Mouse (Mus musculus) MEL (cell line): ENCODE results near the gene Ncf2. TPM values are rescaled to one million over a fixed set of nuclear protein-coding genes. Genes with fewer than 3 reads are reported as not detected.

Experiments used
- DNase-seq: peaks from one replicate; pipeline ENCODE4 v3.0.0; 2011; ENCODE audit warnings: low read depth, low spot score
- H3K27ac ChIP-seq: 2 replicates; pipeline ENCODE4 v1.5.1; 2012; ENCODE audit warnings: low read depth, mild to moderate bottlenecking, control low read depth, low read length, moderate library complexity; ENCODE audit not compliant: control insufficient read depth
- H3K27me3 ChIP-seq, 2 experiments: fragments of 150-350 bp in 1 of 2; sonication (generic) in 1 of 2; 2 replicates each; pipeline ENCODE4 v1.6.1; 2012; ENCODE audit warnings: low read length in 2 of 2, mild to moderate bottlenecking in 2 of 2, improper control_type of control experiment in 1 of 2, moderate library complexity in 1 of 2; ENCODE audit not compliant: insufficient read depth in 2 of 2, control insufficient read depth in 1 of 2
- H3K36me3 ChIP-seq, 2 experiments: 2 replicates each; pipeline ENCODE4 v1.6.1; 2012 to 2014; ENCODE audit warnings: low read length in 2 of 2, improper control_type of control experiment in 1 of 2, inconsistent platforms in 1 of 2, mild to moderate bottlenecking in 1 of 2; ENCODE audit not compliant: insufficient read depth in 2 of 2, control insufficient read depth in 1 of 2
- H3K4me1 ChIP-seq, 2 experiments: fragments of 150-350 bp in 1 of 2; sonication (generic) in 1 of 2; 2 replicates each; pipeline ENCODE4 v1.6.1; 2012; ENCODE audit warnings: low read length in 2 of 2, improper control_type of control experiment in 1 of 2, mild to moderate bottlenecking in 1 of 2; ENCODE audit not compliant: insufficient read depth in 2 of 2, control insufficient read depth in 1 of 2
- H3K4me3 ChIP-seq, 2 experiments: fragments of 150-350 bp in 1 of 2; sonication (generic) in 1 of 2; 2 replicates each; pipeline ENCODE4 v1.5.1; 2012; ENCODE audit warnings: low read depth in 2 of 2, low read length in 2 of 2, mild to moderate bottlenecking in 2 of 2, moderate library complexity in 2 of 2, control low read depth in 1 of 2, improper control_type of control experiment in 1 of 2; ENCODE audit not compliant: control insufficient read depth in 1 of 2, insufficient read depth in 1 of 2
- H3K79me2 ChIP-seq: 2 replicates; pipeline ENCODE4 v1.6.1; 2012; ENCODE audit warnings: mild to moderate bottlenecking, low read length, moderate library complexity; ENCODE audit not compliant: control insufficient read depth, poor library complexity, insufficient read depth
- H3K9ac ChIP-seq: 2 replicates; pipeline ENCODE4 v1.6.1; 2012; ENCODE audit warnings: low read depth, mild to moderate bottlenecking, control low read depth, low read length, moderate library complexity; ENCODE audit not compliant: control insufficient read depth, poor library complexity, severe bottlenecking
- H3K9me3 ChIP-seq: fragments of 150-350 bp; sonication (generic); replicated peaks from 2 replicates; pipeline ENCODE4 v1.6.1; 2012; ENCODE audit warnings: mild to moderate bottlenecking, low read length, improper control_type of control experiment, moderate library complexity; ENCODE audit not compliant: insufficient read depth
- CHD1 ChIP-seq: IDR thresholded peaks from 2 replicates; pipeline ENCODE4 v1.6.1; 2012; ENCODE audit warnings: low read depth, mild to moderate bottlenecking, inconsistent platforms, low read length, improper control_type of control experiment
- E2F4 ChIP-seq: IDR thresholded peaks from 2 replicates; pipeline ENCODE4 v1.6.1; 2011; ENCODE audit warnings: low read depth, low read length, improper control_type of control experiment, borderline replicate concordance
- ELF1 ChIP-seq: IDR thresholded peaks from 2 replicates; pipeline ENCODE4 v1.6.1; 2014; ENCODE audit warnings: low read depth, mild to moderate bottlenecking, inconsistent platforms, low read length, improper control_type of control experiment, moderate library complexity
- EP300 ChIP-seq, 2 experiments: IDR thresholded peaks; 2 replicates each; pipeline ENCODE4 v1.6.1; 2011; ENCODE audit warnings: improper control_type of control experiment in 2 of 2, low read length in 2 of 2, low read depth in 1 of 2, mild to moderate bottlenecking in 1 of 2
- HCFC1 ChIP-seq: IDR thresholded peaks from 2 replicates; pipeline ENCODE4 v1.6.1; 2012; ENCODE audit warnings: low read depth, mild to moderate bottlenecking, inconsistent platforms, low read length, improper control_type of control experiment, moderate library complexity
- KAT2A ChIP-seq: conservative IDR thresholded peaks from 2 replicates; pipeline ENCODE4 v1.6.1; 2012; ENCODE audit warnings: low read depth, low read length, improper control_type of control experiment, inconsistent platforms
- MAX ChIP-seq: IDR thresholded peaks from 2 replicates; pipeline ENCODE4 v1.6.1; 2011; ENCODE audit warnings: low read length, improper control_type of control experiment
- MAZ ChIP-seq: IDR thresholded peaks from 2 replicates; pipeline ENCODE4 v1.6.1; 2012; ENCODE audit warnings: low read depth, mild to moderate bottlenecking, inconsistent platforms, low read length, improper control_type of control experiment
- MEF2A ChIP-seq: IDR thresholded peaks from 2 replicates; pipeline ENCODE4 v1.6.1; 2014; ENCODE audit warnings: low read depth, mild to moderate bottlenecking, inconsistent platforms, low read length, improper control_type of control experiment; ENCODE audit not compliant: poor library complexity, insufficient replicate concordance, severe bottlenecking; ENCODE audit errors: extremely low read depth
- NRF1 ChIP-seq: IDR thresholded peaks from 2 replicates; pipeline ENCODE4 v1.6.1; 2014; ENCODE audit warnings: low read depth, mild to moderate bottlenecking, inconsistent platforms, low read length, improper control_type of control experiment, moderate library complexity; ENCODE audit not compliant: poor library complexity, insufficient read depth, severe bottlenecking
- POLR2AphosphoS2 ChIP-seq: IDR thresholded peaks from 2 replicates; pipeline ENCODE4 v1.6.1; 2011; ENCODE audit warnings: low read length, improper control_type of control experiment
- SIN3A ChIP-seq: IDR thresholded peaks from 2 replicates; pipeline ENCODE4 v1.6.1; 2012; ENCODE audit warnings: low read length, improper control_type of control experiment, inconsistent platforms
- TAL1 ChIP-seq: IDR thresholded peaks from 2 replicates; pipeline ENCODE4 v1.6.1; 2012; ENCODE audit warnings: mild to moderate bottlenecking, inconsistent platforms, low read length, moderate library complexity, mixed read lengths
- TBP ChIP-seq: IDR thresholded peaks from 2 replicates; pipeline ENCODE4 v1.8.0; 2011; ENCODE audit warnings: low read depth, low read length, improper control_type of control experiment
- TCF12 ChIP-seq: IDR thresholded peaks from 2 replicates; pipeline ENCODE4 v1.6.1; 2014; ENCODE audit warnings: low read depth, mild to moderate bottlenecking, inconsistent platforms, low read length, improper control_type of control experiment, moderate library complexity
- UBTF ChIP-seq: IDR thresholded peaks from 2 replicates; pipeline ENCODE4 v1.6.1; 2012; ENCODE audit warnings: low read depth, mild to moderate bottlenecking, inconsistent platforms, low read length, improper control_type of control experiment, moderate library complexity, borderline replicate concordance; ENCODE audit not compliant: insufficient read depth
- USF2 ChIP-seq, 2 experiments: IDR thresholded peaks; 2 replicates each; pipeline ENCODE4 v1.6.1; 2011 to 2012; ENCODE audit warnings: improper control_type of control experiment in 2 of 2, low read length in 2 of 2, borderline replicate concordance in 1 of 2, inconsistent platforms in 1 of 2, low read depth in 1 of 2, mild to moderate bottlenecking in 1 of 2; ENCODE audit not compliant: insufficient read depth in 1 of 2
- ZKSCAN1 ChIP-seq: IDR thresholded peaks from 2 replicates; pipeline ENCODE4 v1.6.1; 2012; ENCODE audit warnings: low read depth, mild to moderate bottlenecking, inconsistent platforms, low read length, improper control_type of control experiment, moderate library complexity
- polyA plus RNA-seq, 2 experiments: library from polyadenylated mRNA; stranded (reverse) in 1 of 2; unstranded in 1 of 2; fragments of >175 nt in 1 of 2; fragments of >200 nt in 1 of 2; gene quantifications; 2 replicates each; pipeline versions ENCODE4 v1.2.1 to v1.2.4; 2012; ENCODE audit warnings: low replicate concordance in 2 of 2, low read depth in 1 of 2; ENCODE audit not compliant: insufficient read length in 2 of 2, insufficient read depth in 1 of 2, missing spikeins in 1 of 2
- total RNA-seq: library from RNA; depleted of rRNA; stranded (reverse); fragments of 300-350 nt; gene quantifications from 2 replicates; pipeline ENCODE4 v1.2.3, GENCODE M21; 2012

Gene Ncf2
- total and polyA plus RNA-seq, 3 experiments, result 41.8 to 49.2 TPM; not detected in 1

GRCm38 (mm10) chr1:152838841-152839240 lies 38.8 kb downstream of the Ncf2 start:
- Histone ChIP-seq H3K27me3 (no peaks in the 10 kb centered on the region), H3K4me1 (no peaks in the 10 kb centered on the region), H3K27ac (no peak overlapping the region), H3K4me3 (no peak overlapping the region), H3K9me3 (no peaks in the 10 kb centered on the region), H3K9ac (no peak overlapping the region), H3K79me2 (no peaks in the 10 kb centered on the region), H3K36me3 (peaks cover 0 to 38% of the 10 kb centered on the region in 2 experiments; a peak in 2 of 4 replicates)
- TF ChIP-seq USF2 (IDR thresholded peaks at IDR 0.05; ENCODE audit: borderline replicate concordance in 1 of 2, insufficient read depth in 1 of 2, low read depth in 1 of 2, low read length in 2 of 2) (no peak), HCFC1 (no peak), TCF12 (no peak), NRF1 (no peak), CHD1 (no peak), UBTF (no peak), ZKSCAN1 (no peak), MAX (no peak), SIN3A (no peak), ELF1 (no peak)
- DNase-seq, result no peak

DNA sequence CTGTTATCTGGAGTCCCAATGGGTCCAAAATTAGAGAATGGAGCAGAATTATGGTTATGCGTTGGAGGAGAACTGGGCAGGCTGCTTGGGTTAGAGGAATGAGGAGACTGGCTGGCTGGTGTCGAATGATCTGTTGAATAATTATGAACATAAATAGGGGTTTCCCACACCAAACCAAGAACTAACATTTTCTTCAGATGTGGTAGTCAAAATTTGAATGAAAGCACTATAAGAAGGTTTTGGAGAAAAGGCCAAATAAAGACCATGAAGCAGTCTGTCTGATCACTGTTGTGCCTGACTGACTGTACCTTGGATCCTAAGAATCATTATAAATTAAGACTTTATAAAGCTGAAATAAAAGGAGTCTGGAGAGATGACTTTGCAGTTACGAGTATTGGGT lies 40.3 kb downstream of the Ncf2 start:
- H3K36me3 ChIP-seq, result peaks cover 0 to 49% of the 10 kb centered on the region in 2 experiments; a peak in 2 of 4 replicates
- no peaks in the 10 kb centered on the region for H3K27me3 ChIP-seq
- no peaks in the 10 kb centered on the region for H3K9me3 ChIP-seq
- DNase-seq, result no peak
- H3K27ac ChIP-seq, result no peak overlapping the region
- no peak overlapping the region for H3K9ac ChIP-seq
- no peaks in the 10 kb centered on the region for H3K79me2 ChIP-seq
- TF ChIP-seq UBTF (no peak), MEF2A (no peak), POLR2AphosphoS2 (no peak), USF2 (IDR thresholded peaks at IDR 0.05; ENCODE audit: borderline replicate concordance in 1 of 2, insufficient read depth in 1 of 2, low read depth in 1 of 2, low read length in 2 of 2) (no peak), MAZ (no peak), EP300 (IDR thresholded peaks at IDR 0.05; ENCODE audit: low read depth in 1 of 2, low read length in 2 of 2) (no peak), TAL1 (no peak), KAT2A (no peak), TBP (no peak), E2F4 (no peak)
- no peak overlapping the region for H3K4me3 ChIP-seq
- H3K4me1 ChIP-seq, result no peaks in the 10 kb centered on the region
